Mouse (Mus musculus) cerebellum, adult 8-10 months (tissue): ENCODE measurements at regions not wholly inside any gene's neighbourhood (a gene's known extent, or its start where the extent isn't known, plus 50 kb on each side); places are given as distances from the start of the nearest gene placed in this dataset.
"Not testable (repeated sequence)": the region's sequence is repeated elsewhere in the genome, so short reads cannot be mapped to it uniquely, and the experiment has no call there.

ENCODE experiments used
- DNase-seq: peaks from one replicate; pipeline ENCODE4 v3.0.0; 2022

DNA sequence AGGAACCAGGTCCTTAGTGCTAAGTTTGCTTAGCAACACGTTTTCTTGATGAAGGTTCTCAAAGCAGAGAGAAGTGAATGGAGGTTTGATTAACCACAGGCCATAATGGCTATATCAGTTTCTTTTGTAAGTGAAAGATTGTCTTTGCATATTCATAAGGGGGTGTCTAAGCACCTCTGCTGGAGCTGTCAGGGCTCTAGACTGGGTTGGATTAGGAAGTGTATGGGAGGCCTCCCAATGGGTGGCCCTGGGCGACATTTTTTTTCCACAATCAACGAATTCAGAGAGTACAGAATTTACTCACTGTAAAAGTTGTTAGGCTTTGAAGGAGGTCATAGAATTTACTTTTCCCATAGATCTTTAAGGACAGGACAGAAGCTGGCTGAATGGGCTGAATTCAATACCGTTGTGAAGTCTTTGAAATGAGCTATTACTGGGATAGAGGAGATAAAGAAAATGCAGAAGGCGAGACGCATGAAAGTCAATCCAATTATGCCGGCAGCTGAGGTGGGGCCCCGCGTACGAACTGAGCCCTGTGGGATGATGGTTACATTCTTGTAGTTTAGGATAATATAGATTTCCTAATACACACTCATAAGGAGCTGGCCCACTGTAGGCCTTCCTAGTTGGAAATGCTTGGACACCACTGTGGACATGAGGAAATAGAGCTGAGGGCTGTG is 268.4 kb upstream of the Ubash3b start:
- DNase-seq, result no peak

DNA sequence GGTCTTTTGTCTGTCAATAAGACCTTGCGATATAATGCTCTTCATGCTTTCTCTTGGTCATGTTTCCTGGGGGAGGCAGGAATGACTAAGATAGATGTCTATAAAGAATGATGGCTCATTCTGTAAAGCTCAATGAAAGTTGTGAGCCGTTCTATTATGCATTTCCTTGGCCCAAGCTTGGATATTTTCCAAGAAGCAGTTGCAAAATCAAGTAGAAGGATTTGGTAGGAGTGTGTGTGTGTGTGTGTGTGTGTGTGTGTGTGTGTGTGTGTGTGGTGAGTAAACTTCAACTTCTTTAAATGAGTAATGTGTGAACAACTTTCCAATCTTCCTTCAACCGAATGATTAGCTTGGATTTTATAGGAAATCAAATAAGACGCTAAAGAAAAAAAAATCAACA is 267.7 kb upstream of the Ubash3b start:
- no peak for DNase-seq

DNA sequence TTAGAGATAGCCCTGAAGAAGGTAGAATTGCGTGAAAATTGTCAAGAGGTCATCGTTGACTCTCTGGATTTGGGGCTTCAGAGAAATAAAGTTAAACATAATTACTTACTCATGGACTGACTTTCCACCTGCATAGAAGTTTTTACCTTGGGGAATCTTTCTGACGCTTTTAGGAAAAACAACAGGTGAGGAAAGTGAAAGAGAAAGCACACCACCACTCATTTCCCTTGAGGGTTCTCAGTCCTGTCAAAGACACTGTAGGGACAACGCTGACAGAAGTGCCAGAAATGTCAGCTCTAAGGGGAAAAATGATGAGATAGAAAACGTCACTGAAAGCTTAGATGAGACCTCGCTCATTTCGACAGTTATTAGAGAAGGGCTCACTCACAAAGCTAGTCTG is 265.2 kb upstream of the Ubash3b start:
- no peak for DNase-seq

DNA sequence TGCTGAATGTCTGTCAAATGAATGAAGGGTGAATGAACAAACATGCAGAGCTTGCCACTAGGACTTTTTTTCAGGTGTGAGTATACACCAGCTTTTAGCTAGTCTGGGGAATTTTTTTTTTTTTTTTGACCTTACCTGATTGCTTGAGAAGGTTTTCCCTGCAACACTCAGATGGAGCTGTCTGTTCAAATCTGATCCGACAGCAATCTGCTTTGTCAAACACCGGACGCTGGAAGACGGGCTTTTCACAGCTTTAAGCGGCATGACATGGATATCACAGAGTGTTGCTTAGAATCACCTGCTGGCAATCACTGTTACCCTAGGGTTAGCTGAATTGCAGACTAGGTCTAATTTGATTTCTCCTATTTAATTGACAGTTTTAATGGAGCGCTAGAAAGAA is 263.7 kb upstream of the Ubash3b start:
- DNase-seq, result no peak

DNA sequence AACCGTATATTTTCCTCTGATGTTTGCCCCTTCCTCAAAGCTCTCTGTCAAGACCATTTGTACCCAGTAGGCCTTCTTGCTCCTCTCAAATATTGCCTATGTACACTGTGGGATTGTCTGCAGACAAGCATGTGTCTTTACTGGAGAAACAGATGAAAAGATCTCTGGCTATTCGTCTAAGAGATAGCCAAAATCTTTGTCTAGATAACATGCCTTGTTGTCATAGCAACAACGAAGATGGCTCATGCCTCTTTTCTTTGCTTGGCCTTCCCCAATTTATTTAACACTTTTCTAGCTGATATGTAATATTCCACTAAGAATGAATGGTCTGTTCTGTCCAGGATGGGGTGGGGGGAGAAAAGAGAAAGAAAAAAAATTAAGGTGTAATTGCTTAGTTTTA is 252.3 kb upstream of the Ubash3b start:
- no peak for DNase-seq

DNA sequence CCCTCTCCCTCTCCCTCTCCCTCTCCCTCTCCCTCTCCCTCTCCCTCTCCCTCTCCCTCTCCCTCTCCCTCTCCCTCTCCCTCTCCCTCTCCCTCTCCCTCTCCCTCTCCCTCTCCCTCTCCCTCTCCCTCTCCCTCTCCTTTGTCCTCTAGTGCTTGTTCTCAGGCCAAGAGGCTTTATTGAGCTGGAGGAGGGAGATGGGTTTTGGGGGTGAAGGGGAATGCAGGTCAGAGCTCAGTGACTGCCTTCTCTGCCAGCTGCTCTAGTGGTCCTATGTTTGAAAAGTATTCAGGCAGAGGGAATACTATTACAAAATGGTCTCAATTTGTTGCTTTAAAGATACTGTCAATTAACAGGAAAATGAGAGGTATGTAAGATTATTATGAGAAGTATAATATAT is 251.6 kb upstream of the Ubash3b start:
- not testable (repeated sequence) for DNase-seq

DNA sequence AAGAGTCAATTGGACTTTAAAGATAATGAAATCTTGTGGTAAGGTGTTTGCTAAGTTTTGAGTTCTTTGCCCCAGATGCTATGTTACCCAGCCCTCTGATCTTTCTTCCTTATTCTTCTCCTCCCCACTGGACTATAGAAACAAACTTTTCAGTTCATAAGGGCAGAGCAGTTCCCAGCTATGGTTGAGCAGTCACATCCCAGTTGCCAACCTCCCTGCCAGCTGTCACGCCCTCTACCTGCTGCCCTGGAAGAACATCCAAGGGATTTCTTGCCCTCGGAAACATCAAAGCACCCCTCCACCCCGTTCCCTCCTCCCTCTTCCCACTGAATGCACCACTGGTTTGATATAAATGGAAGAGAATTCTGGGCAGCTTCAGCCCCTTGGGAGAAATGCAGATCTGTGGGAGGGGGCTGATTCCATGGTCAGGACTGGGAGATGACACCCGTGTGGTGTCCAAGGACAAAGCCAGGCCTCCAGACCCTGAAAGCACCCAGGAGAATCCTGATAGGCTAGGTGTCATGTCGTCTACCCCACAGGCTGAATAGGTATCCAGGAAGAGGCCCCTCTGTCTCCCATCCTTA is 250.8 kb upstream of the Ubash3b start:
- no peak for DNase-seq

DNA sequence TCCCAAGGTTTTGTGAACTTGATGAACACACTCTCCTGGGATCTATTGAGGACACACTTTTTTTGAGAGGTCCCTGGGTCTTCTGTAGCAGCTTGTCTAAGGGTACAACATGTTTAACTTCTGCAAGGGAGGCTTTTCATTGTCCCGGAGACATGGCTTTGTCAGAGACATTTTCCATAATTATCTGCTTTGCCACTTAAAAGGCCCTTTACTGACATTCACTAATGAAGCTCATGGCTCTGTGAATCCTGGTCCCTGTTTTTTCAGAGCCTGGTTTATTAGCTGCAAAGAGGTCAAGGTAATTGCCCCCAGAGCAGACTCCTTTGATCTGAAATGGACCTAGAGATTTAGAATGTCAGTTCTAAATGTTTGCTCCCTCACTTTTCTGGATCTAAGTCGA is 246.8 kb upstream of the Ubash3b start:
- no peak for DNase-seq

DNA sequence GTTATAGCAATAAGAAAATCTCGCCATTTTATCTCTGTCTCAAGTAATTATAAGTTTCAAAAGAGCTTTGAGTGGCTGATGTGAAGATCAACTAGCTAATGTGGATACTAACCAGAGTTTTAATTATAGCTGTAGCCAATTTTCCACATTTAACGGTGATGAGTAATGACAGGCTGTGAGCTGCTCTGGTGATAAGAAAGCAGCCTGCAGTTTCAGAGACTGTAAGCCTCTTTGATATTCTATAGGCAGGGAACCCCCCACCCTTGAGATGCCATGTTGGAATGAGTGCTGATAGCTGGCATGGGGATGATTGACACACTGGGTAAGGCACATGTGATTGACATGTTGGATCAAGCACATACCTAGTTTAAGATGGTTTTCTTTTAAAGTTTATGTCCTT is 245.6 kb upstream of the Ubash3b start:
- DNase-seq, result no peak

DNA sequence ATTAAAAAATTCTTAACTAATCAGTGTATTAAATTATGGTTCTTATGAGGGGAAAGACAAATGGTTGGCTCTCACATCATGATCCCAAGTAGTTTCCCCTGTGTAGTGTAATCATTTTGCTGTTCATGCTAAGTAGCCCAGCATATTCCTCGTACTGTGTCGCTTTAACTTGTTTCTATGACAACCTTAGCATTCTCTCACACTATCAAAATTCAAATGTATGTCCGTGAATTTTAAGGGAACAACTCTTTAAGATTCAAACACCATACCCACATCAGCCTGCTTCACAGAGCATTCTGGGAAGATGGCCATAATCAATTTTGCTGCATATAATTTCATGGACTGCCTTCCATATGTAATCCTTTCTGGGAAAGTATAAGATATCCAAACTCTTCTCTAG is 241.4 kb upstream of the Ubash3b start:
- DNase-seq, result no peak

DNA sequence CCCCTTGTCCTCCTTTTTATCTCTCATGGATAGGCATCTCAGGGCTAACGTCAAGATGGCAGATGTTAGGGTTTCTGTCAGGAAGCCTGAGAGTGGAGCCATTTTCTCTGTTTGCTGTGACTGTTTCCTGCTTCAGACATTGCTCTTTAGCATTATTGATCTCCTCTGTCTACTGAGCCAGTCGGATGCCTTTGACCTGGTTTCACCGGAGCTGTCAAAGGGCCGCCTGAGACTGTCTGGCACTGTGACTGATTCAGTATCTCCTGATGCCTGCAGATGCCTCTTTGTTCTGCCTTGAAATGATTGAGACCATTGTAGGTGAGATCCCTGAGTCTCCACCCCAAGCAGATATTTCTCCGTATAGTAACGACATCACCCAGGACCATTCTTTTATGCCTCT is 239.5 kb upstream of the Ubash3b start:
- no peak for DNase-seq

DNA sequence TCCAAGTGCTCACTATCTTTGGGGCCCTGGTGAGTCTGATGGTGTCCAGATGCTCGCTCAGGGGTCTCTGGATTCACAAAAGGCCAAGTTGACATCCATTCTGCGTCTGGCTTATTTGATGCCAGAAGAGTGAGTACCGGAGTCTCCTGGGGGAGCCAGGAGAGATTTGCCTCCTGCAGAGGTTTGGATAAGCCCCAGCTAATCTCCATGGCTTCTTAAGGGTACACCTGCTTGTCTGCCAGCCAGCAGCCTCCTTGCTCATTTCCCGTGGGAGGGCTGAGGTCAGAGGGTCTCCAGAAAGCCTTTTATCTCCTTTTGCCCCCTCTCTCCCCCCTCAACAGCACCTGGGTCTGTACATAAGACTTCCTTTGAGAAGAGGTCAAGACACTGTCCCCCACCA is 234.0 kb upstream of the Ubash3b start:
- no peak for DNase-seq

DNA sequence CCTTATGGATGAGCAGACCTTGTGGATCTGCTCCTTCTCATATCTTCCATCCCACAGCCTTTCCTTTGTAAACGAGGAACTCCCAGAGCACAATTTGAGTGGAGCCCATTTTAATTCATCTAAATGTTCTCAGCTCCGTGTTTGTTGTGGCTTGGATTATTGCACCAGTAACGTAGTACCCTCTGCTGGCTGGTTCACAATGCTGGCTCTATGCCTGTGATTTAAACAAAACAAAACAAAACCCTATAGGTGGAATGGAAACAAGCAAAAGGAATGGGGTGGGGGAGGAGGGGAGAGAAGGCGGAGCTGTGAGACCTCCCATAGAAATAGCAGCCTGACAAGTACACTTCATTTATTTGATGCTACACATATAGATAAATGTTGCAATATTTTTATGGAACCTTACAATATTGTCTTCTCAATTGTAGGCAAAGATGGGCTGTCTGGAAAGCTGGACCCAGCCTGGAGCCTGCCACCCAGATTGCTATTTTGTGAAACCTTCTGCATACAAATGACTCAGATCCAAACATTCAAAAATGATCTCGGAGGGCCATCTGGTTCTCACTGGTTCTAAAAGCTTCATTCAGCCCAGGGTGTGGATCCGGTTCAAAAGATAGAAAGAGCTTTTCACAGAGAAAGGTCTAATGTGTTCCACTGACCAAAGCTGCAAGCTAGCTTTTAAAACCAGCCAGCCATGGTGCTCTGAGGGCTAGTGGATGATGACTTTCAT is 230.3 kb upstream of the Ubash3b start:
- DNase-seq, result peak; percentile 7

DNA sequence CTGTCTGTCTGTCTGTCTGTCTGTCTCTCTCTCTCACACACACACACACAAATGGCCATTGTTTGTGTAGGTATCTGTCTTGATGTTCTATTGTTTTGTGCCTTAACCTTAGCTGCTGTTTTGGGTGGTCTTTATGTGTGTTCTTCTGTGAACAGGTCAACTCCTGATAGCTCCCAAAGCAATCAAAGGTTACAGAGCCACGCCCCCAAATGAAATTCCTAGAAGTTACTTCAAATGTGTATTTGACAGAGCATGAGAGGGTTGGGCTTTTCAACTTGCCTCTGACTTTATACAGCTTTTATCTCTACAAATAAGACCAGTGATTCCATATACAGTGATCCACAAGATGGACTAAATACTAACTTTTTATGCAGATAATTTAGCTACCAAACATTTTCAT is 217.8 kb upstream of the Ubash3b start:
- DNase-seq, result no peak

DNA sequence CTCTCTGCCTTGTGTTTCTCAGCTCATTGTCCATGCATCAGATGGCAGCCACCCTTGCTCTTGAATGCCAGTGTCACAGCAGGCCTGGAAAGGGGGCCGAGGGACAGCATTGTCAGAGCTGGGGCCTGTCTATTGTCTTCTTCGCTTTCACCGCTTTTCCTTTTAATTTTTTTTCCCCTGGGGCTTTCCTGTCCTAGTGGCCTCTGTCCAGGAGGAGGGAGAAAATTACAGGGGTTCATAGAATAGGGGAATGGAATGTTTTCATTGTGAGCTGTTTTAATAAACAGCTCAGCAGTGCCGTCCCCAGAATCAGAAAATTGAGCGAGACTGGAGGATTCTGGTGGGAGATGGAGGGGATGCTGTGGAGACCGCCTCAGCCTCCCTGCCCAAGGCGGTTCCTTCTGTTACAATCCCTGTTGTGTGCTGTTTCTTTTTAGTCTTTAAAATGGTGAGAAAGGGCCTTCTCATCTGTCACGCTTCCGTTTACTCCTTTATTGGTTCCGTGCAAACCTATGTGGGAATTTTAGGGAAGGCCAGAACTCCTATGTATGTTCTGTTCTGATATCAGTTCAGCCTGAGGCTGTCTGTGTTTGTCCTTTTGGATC is 217.2 kb upstream of the Ubash3b start:
- DNase-seq, result no peak

DNA sequence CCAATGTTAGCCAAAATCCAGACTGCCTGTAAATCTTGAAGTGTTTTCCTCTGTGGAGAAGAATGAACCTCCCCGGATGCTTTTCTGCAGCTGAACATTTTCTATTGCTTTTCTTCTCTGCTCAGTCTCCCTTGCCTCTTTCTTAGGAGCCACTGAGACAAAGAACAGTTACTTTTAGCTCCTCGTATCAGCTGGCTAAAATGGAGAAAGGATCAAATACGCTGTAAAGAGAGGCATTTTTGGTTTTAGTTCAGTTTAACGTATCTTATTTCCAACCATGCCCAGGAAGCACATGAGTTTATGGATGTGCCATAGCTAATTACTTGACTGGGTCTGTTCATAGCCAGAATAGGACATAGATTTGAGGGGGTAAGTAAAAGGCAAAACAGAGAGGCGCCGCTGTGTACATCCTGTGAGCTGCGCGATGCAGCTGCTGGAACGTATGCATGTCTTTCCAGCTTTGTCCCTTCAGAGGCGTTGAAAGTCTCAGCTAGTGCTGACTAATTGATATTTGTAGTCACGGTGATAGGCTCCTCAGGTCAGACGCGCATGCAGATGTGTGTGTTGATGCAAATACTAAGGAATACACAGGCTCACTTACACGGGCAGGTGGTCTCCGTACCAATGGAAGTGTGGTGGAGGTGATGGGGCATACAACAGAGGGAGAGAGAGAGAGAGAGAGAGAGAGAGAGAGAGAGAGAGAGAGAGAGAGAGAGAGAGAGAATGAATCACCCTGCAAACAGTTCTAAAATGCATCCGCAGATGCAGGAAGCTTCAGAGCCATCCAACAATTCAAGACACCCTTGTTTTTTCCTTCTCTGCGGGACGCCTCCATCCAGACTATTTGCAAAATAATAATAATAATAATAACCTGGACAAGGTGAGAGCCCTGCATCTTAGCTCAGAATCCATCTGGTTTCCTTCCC is 216.5 kb upstream of the Ubash3b start:
- no peak for DNase-seq

DNA sequence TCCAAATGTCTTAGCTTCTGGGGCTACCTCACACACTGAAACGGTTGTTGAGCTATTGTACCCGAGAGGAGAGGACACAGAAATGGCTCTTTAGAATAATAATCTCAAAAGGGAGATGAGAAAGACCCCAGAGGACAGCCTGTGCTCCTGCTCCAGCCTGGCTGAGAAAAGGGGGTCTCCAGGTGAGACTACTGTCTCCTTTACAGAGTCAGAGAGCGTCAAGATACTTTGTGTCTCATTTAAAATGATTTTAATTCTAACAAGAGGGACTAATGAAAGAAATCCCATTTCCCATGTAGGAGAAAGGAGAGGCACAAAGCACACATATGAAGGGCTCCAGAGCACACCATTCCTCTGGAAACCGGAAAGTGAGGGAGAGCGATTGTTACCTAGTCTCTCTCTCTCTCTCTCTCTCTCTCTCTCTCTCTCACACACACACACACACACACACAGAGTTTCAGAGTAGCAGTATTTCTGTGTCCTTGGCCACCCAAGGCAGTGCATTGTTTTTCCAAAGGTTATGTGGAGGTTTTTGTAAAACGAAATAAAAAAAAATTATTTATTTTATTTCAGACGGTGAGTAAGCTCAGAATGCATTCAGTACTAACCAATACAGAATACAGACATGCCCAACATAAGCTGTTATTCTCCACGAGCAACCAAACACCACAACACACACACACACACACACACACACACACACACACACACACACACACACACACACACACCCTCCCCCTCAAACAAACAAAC is 215.6 kb upstream of the Ubash3b start:
- DNase-seq, result no peak

DNA sequence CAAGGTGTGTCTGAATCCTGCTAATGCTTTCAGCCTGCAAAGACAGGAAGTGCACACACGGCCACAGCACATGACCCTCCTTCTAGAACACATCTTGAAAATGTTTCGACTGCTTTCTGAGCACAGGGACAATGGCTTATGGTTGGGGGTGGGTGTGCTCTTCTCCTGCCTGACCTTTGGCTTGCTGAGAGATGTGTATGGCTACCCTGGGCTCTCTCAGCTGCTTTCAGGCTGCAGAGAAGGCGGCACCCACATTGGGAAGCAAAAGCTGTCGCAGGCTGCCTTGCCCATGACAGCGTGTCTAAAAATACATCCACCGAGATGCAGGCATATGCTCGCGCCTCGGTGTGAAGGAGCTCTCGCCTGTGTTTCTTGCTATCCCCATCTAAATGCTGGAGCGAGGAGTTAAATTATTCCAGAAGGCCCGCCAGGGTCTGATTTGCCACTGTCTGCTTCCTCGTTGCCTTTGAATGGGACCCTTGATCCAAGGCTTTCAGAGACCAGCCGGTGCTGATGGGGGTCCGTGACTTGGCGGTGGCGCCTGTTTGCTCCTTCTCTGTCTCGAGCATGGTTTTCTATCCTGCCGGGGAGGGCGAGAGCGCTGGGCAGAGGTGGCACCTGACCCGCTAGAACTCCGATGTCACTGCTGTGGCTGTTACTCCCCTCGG is 214.6 kb upstream of the Ubash3b start:
- peak; percentile 9 for DNase-seq

DNA sequence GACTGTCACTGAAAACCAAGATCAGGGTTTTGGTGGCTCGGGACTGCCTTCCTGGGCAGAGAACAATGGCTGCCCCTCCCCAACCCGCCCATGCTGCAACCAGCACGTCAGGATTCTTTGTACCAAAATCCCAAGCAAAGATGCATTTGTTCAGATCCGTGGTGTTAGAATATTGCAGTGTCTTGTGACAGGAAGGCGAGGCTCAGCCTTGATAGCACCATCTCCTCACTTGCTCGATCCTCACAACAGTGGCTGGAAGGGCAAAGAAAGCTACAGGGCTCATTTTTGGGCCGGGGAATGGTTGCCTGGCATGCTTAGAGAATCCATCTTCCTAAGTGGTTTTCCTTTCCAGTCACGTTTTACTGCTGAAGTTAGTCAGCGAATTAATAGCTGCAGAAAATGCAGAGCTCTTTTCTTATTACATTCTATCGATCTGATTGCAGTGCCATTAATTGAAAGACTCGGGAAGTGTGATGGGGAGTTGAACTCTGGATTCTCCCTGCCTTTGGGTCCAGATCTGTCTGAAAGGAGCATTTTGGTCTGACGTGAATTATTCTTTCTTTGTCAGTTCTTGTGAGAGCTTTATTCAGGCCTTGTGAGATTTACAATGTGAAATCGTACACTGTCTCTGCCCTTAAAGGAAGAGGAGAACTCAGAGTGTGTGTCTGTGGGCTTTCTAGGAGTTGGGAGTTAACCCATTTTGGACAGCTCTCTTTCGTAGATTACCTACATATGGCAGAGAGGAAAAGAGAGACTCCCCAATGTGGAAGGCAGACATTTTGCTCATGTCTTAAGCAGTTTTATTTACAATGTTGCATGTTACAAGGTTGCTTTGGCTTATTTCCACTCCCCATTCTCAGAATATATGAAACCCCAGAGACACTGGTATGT is 213.3 kb upstream of the Ubash3b start:
- no peak for DNase-seq

DNA sequence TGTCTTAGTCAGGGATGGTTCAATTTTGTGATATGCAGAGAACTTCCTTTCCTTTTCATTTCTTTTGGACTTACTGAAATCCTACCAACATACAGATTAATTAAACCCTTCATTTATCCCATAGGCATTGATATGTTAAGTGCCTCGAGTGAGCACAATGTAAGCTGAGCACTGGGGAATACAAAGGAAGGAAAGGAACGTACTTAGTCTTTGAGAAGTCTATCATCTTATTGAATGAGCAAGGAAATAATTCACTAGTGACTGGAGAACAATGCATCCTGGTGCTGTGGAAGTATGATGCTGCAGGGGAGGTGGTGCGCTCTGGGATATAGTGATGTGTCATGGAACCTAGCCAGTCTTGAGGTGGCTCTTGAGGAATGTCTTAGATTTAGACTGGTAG is 204.9 kb upstream of the Ubash3b start:
- no peak for DNase-seq

DNA sequence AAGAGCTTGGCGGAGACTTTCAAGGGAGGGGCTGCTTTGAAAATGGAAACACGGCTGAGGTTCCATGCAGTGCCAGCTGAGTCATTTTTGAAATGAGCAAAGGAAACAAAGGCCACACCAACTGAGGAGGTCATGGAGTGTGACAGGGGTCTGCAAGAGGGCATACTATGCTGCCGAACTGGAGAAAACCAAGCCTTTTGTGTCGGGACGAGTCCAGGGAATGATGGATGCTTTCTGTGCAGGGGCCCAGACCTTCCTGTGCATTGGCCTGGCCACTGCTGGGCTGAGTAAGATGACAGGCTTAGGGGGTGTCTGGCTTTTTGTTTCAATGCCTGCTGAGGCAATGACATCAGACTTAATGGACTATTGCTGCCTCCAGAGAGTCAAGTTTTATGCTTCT is 203.8 kb upstream of the Ubash3b start:
- no peak for DNase-seq
